Mouse (Mus musculus): Measurements from ENCODE around the gene Dpp6.

The Dpp6 gene

GRCm38 (mm10) chr5:27744944-27745343, 927.9 kb downstream of the Dpp6 start:
- DNase-seq (ENCODE audit: low spot score in 2 of 2) = no peak

DNA sequence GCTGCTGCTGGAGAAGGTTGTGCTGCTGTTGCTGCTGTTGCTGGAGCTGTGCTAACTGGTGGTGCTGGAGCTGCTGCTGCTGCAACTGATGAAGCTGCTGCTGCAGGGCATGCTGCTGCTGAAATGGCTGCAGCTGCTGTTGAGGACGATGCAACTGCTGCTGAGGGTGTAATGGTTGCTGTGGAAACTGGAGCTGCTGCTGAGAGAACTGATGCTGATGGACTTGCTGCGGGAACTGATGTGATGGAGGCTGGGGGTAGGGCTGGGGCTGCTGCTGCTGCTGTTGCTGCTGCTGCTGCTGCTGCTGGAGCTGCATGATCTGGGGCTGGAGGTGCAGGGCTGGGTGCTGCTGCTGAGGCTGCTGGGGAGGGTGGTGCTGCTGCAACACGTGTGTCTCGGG, 948.8 kb downstream of the Dpp6 start:
- no peak for DNase-seq (ENCODE audit: low spot score in 2 of 2)

DNA sequence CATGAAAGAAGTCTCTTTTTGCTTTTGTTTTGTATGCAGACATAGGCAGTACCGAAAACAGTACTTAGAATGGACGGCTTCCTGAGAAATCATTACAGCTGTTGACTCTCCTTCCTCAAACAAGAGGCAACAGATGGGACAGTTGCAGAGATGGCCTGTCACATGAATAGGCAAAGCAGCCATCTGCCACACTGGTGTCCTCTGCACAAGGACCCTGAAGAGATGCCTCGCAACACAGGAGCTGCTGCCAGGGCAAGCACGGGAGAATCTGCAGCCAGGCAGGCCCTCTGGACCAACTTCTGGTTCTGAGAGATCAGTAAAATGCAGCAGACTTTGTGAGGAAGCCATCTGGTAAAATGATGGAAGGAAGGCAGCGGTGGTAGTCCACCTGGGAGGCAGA, 950.9 kb downstream of the Dpp6 start:
- DNase-seq (ENCODE audit: low spot score in 2 of 2) = no peak

Data from spleen, postnatal 4 days (tissue).